Mouse (Mus musculus): Measurements from ENCODE around the gene Exd1.
"Not testable (repeated sequence)": the region's sequence is repeated elsewhere in the genome, so short reads cannot be mapped to it uniquely, and the experiment has no call there.

Gene Exd1

GRCm38 (mm10) chr2:119538802-119539201 lies 8.6 kb downstream of the Exd1 start:
- DNase-seq: no peak

DNA sequence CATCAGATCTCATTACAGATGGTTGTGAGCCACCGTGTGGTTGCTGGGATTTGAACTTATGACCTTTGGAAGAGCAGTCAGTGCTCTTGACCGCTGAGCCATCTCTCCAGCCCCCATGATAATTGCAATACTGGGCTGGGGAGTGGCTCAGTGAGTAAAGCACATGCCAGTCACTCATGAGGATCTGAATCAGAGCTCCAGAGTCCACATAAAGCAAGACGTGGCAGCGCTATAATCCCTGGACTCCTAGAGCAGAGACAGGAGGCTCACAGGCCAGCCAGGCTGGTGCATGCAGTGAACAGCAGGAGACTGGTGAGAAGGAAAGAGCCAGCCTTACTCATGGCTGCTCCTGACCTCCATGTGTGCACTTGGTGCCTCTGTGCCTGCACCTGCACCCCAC lies 22.0 kb downstream of the Exd1 start:
- no peak for DNase-seq

DNA sequence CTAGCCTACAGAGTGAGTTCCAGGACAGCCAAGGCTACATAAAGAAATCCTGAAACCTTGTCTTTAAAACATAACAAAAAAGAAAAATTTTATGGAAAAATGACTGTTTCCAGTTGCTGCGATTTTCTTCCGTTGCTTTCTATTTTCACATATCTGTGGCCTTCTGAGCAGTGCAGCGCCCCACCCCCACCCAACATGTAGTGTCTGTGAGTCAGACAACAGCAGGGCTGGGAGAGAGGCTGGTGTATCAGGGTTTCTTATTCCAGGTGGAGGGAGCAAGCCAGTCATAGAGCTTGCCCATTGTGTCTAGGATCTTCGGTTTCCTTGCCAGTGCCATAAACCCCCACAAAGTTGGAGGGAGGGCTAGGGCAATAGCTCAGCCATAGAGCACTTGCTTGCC lies 23.6 kb downstream of the Exd1 start:
- no peak for DNase-seq

- DNase-seq: peak; percentile 14
Measured at GRCm38 (mm10) chr2:119520550-119520949, 26.9 kb downstream of the Exd1 start.

- DNase-seq: no peak
Measured at GRCm38 (mm10) chr2:119516811-119517210, 30.6 kb downstream of the Exd1 start.

GRCm38 (mm10) chr2:119514026-119514522 lies 33.4 kb downstream of the Exd1 start:
- DNase-seq: no peak

DNA sequence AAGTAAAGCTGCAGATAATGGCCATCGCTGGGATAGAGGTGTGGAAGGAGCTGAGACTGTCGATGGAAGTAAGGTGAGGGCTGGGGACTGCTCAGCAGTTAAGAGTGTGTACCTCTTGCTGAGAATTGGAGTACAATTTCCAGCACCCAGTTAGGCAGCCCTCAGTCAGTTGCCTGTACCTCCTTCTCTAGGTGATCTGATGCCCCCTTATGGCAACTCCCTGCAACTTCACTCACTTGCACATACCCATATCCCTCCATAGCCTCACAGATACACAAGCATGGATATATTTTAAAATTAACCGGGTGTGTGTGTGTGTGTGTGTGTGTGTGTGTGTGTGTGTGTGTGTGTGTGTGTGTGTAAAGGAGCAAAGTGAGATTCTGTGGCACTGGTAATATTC lies 35.1 kb downstream of the Exd1 start:
- DNase-seq: no peak

- no peak for DNase-seq
Measured at GRCm38 (mm10) chr2:119510856-119511255, 36.6 kb downstream of the Exd1 start.

GRCm38 (mm10) chr2:119508518-119508917 lies 38.9 kb downstream of the Exd1 start:
- not testable (repeated sequence) for DNase-seq

- DNase-seq: no peak
Measured at GRCm38 (mm10) chr2:119507108-119507507, 40.3 kb downstream of the Exd1 start.

- no peak for DNase-seq
Measured at GRCm38 (mm10) chr2:119500965-119501652, 46.3 kb downstream of the Exd1 start.

DNA sequence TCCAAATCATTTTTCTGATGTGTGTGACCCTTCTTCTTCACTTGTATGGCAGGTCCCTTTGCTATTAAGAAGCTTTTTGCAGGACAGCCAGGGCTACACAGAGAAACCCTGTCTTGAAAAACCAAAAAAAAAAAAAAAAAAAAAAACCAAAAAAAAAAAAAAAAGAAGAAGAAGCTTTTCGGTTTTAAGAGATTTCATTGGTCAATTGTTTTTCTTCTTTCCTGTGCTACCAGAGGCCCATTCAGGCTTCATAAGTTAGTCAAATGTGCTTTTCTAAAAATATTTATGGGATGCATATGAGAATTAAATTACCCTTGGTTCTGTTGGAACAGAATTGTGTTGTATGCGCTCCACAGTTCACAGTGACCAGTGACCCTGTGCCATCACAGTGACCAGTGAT lies 48.6 kb downstream of the Exd1 start:
- DNase-seq: no peak

DNA sequence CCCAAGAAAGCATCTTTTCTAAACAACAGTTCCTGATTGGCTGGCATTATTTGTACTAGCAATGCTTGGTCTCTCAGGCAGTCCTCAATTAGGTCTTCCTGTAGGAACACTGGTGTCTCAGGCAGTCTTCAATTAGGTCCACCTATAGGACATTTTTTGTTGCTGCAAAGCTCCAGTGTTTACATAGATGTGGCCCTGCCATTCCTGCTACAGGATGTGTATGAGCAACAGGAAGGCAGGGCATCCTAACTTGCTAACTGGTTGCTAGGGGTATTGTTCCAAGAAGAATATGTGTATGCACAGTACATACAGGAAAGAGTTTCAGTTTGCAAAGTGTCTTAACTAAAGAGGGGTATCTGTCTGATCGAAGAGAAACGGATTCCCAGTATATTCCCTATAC lies 51.3 kb downstream of the Exd1 start:
- no peak for DNase-seq

- no peak for DNase-seq
Measured at GRCm38 (mm10) chr2:119491953-119492352, 55.5 kb downstream of the Exd1 start.

GRCm38 (mm10) chr2:119486488-119486887 lies 60.9 kb downstream of the Exd1 start:
- DNase-seq: no peak

GRCm38 (mm10) chr2:119482307-119482706 lies 65.1 kb downstream of the Exd1 start:
- DNase-seq: no peak

- DNase-seq: no peak
Measured at GRCm38 (mm10) chr2:119478397-119478749, 69.1 kb downstream of the Exd1 start.

- peak; percentile 99 for DNase-seq
Measured at GRCm38 (mm10) chr2:119477571-119478396, 69.6 kb downstream of the Exd1 start, which contains the start of gene Ino80. Gene Ino80 (minus strand): TSS chr2:119477687.

- peak; percentile 62 for DNase-seq
Measured at GRCm38 (mm10) chr2:119476621-119477391, 70.6 kb downstream of the Exd1 start.

DNA sequence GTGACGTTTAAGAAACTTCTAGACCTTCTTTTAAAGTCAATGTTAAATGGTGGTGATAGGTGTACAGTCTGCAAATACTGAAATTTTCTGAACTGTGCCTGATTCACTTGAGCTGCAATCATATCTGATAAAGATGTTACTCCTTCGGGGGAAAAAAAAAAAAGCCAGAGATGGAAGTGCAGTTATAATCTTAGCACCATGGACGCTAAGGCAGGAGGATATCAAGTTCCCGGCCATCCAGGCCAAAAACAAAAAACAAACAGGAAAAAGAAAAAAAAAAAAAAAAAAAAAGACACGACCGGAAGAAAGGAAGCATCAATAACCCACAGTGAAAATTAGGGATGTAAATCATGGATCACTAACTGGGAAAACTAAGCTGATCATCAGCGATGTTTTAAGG lies 71.3 kb downstream of the Exd1 start:
- no peak for DNase-seq
